Mouse (Mus musculus) CD4-positive, CD25-positive, alpha-beta regulatory T cell, adult 9 weeks (primary cell): Measurements from ENCODE around the gene Rabepk. TPM values are rescaled to one million over a fixed set of nuclear protein-coding genes. Genes with fewer than 3 reads are reported as not detected.

ENCODE experiments used
- polyA plus RNA-seq: library from polyadenylated mRNA; unstranded; fragments of 100-300 nt; shearing (Covaris generic); gene quantifications from one replicate; pipeline ENCODE4 v1.2.1, GENCODE M21; 2017

The Rabepk gene
- 49.0 TPM for polyA plus RNA-seq

DNA sequence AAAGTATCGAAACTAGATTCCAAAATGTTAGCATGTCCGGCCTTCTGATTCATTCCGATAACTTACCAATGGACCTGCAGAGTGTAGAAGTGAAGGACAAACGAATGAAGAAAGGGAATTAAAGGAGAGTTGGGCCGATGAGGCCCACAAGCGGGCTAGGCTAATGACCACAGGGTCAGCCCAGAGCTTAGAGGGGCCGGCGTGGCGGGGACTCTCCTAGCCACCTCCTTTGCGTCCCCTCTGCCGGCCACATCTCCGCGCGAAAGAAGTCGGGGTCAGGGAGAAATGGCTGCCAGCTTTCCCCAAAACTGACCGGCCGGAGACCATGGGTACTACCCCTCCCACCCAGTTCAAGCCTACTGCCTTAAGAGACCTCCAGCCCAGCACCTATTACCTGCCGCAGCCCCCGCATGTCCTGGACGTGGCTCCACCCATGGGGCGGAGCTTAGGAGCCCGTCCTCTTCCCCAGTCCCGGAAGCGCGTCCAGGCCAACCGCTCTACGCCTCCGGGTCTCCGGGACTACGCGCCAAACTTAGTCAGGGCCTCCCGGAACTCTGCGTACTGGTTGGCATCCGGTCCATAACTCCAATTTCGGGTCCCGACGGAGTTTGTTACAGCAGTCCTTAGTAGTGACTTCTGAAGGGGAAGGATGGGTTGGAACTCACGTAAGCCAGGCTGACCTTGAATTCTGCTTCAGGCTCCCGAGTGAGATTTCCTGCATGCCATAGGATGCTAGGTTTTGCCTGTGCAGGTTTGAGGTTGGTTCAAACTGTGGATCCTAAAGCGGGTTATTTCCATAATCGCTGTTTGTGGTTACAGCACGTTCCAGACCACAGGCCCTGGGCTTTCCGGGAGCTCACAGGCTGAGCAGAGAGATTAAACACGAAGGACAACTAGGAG lies at the start of gene Rabepk:
Rabepk (minus strand) TSS at position 556 of the 900 bp plus-strand sequence.

DNA sequence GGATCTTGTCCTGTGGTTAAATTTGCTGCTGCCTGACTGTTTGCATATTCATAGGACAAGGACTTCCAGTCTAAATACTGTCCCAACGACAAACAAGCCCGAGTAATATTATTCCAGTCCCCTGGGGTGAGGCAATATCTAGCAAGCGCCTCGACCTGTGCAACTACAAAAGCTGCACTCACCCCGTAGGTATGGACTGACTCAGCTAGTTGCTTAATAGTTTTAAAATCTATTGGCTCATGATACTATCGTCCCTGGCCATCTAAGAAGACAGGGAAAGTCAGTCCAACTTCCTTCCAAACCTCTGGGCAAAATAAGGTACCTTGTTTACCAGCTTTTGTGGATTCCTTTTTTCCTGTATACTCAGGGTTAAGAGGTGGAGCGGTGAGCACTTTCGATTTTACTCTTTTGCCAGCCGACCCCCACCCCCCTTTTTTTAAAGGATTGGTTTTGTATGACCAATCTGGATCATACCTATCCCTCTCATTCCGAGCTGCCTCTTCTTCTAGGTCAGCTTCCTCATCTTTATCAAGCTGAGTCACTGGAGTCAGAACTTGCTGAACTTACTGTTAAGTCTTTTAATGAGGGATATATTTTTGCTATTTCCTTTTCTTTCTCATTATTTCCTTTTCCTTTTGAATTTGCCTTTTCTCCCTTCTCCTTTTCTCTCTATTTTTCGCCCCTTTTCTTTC lies 33.2 kb upstream of the Rabepk start, which contains the start of gene Gm34653:
Gm34653 (plus strand) TSS at position 242 of the 692 bp plus-strand sequence.

DNA sequence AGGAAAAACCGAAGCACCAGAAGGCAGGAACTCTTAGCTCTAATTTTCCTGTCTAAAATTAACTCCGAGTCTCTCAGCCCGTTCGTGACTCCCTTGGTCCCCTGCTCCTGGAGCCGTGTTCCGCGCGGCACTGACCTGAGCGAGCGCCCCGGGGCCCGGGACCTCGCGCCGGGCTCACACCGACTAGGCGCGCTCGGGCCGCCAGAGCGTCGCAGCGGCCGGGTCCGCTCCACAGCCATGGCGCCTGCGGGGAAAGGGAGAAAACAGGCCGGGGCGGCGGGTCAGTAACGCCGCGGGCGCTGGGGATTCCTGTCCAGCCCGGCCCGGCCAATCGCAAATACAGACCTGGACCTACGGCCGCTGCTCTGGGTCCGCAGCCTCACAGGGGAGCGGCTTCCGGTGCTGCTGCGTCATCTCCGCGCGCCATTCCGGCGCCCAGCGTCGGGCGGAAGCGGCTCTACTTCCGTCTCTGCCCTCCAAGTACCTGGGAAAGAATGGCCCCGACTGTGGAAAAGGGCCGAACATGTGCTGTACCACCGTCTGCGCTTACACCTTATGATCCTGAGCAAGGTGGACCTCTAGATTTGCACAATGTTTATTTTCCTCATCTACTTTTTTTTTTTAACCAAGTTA lies 26.2 kb upstream of the Rabepk start, which contains the start of gene Fbxw2:
Fbxw2 (minus strand) TSS at position 485 of the 633 bp plus-strand sequence.

DNA sequence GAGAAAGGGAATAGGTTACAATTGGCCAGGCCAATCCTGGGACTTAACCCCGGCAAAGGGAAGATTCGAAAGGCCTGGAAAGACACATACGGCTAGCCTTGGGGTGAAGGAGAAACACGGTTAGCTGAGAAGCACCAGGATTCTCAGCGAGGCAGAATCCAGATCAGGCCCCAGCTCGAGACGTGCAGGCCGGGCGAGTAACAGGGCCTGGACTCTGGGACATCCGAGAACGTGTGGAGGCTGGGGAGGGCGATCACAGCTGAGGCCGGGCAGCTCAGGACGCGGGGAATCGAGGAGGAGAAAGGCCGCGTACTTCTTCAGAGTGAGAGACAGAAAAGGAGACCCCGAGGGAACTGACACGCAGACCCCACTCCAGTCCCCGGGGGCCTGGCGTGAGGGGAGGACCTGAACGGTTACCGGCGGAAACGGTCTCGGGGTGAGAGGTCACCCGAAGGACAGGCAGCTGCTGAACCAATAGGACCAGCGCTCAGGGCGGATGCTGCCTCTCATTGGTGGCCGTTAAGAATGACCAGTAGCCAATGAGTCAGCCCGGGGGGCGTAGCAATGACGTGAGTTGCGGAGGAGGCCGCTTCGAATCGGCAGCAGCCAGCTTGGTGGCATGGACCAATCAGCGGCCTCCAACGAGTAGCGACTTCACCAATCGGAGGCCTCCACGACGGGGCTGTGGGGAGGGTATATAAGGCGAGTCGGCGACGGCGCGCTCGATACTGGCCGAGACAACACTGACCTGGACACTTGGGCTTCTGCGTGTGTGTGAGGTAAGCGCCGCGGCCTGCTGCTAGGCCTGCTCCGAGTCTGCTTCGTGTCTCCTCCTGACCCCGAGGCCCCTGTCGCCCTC lies 28.1 kb downstream of the Rabepk start, which contains the start of gene Hspa5:
Hspa5 (plus strand) TSS at position 603 of the 859 bp plus-strand sequence.

DNA sequence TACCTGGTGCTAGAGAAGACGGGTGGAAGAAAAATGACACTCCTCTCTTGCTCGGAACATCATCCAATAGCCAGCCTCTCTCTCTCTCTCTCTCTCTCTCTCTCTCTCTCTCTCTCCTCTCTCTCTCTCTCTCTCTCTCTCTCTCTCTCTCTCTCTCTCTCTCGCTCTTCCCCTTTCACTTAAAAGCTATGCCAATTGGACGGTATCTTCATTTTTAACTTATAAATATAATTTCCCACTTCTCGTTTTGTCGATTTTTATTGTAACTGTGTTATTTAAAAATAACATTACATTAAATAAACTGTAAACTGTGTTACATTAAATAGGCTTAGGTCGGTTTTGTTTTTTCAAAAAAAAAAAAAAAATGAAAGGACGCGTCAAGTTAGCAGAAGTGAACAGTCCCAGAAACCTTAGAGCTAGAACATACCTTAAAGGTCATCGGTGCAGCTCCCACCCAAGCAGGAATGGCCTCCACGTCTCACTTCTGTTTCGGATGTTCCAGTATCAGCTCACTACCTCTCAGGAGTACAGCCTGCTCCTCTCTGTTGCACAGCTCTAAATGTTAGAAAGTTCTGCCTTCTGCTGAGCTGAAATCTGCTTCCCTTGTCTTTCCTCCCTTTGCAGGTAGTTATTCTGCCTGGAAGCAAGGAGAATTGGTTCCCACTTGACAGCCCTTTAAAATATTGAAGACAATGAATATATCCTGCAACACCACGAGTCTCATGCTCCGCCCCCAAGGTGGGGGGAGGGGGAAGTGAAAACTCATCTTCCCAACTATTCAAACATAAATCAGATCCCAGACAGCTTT lies 45.0 kb downstream of the Rabepk start, which contains the start of gene Gapvd1:
Gapvd1 (minus strand) TSS at position 682 of the 808 bp plus-strand sequence.

Other genes with a start within 250 kb of the Rabepk start
- gene Gapvd1, start 44.7 kb downstream of the Rabepk start, polyA plus RNA-seq, result 93.4 TPM
- 557 TPM for gene Hspa5, start 27.9 kb downstream of the Rabepk start, polyA plus RNA-seq
- gene Fbxw2, start 26.4 kb upstream of the Rabepk start, polyA plus RNA-seq, result 65.6 TPM
- not detected for gene Gm34653, start 33.1 kb upstream of the Rabepk start, polyA plus RNA-seq
- gene Cutal, start 74.5 kb upstream of the Rabepk start, polyA plus RNA-seq, result not detected
- gene Psmd5, start 75.1 kb upstream of the Rabepk start, polyA plus RNA-seq, result 52.0 TPM
- 1.1 TPM for gene Phf19, start 114.1 kb upstream of the Rabepk start, polyA plus RNA-seq
- gene Traf1, start 161.9 kb upstream of the Rabepk start, polyA plus RNA-seq, result 450 TPM